Mouse (Mus musculus): ENCODE measurements at regions not wholly inside any gene's neighbourhood (a gene's known extent, or its start where the extent isn't known, plus 50 kb on each side); places are given as distances from the start of the nearest gene placed in this dataset.
A peak's percentile ranks its signal among the peaks of the same experiment; 100 is the strongest.

DNA sequence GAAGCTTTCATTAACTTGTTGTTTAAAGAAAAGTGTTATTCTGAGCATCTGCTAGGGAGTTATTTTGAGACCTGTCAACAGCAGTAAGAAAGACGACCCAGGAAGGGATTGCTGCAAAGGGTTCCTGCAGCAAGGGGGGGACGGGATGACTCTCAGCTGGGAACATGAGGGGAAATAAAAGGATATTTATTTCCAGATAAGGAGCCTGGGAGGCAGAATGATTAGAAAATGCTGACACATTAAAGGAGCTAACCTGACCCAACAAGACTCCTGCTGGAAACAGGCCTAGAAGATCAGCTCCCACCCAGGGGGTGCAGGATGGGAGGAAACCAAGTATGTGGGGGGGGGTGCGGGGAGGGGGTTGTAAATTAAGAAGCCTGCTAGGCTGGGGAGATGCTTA is 240.0 kb downstream of the Cd83 start:
- no peak for ATAC-seq (replicated peaks; ENCODE audit: low read depth, poor library complexity, severe bottlenecking)

GRCm38 (mm10) chr13:44026321-44027255 is 242.0 kb downstream of the Cd83 start:
- ATAC-seq (replicated peaks; ENCODE audit: low read depth, poor library complexity, severe bottlenecking) = 0 out of 2 replicates have a peak, but pooled peaks have one; percentile 47

DNA sequence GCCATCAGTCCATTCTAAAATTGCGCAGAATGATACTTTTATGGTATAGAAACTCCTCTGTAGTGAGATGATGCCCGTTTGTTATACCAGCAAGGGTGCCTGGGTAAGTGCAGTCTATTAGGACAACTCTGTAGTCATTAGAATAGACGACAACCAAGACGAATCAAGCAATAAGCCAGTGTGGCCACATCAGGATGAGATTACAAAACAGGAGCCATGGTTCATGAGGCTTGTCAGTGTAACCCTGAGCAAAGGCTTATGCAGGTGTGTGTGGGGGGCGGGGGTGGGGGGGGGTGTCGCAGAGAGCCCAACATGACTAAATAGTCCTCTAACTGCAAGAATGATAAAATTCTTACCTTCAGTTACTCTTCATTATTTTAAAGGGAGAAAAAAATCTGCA is 243.5 kb downstream of the Cd83 start:
- no peak for ATAC-seq (replicated peaks; ENCODE audit: low read depth, poor library complexity, severe bottlenecking)

DNA sequence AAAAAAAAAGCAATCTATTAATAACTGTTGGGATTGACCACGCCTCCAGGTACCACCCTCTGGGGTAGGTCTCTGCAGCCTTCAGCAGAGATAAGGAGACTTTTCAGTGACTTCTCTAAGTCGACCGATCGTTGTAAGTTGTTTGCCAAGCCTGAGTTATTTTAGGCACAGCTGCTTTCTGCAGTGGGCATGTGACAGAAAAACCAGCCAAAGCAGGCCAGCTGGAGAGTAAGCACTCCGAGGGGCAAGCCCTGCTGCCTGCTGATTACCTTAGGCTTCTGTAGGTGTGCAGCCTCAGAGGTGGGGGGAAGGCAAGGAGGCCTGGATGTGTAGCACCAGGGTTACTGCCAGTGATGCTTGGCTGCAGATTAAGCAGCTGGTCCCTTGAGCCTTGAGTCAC is 246.0 kb downstream of the Cd83 start:
- 0 out of 2 replicates have a peak, but pooled peaks have one; percentile 13 for ATAC-seq (replicated peaks; ENCODE audit: low read depth, poor library complexity, severe bottlenecking)

DNA sequence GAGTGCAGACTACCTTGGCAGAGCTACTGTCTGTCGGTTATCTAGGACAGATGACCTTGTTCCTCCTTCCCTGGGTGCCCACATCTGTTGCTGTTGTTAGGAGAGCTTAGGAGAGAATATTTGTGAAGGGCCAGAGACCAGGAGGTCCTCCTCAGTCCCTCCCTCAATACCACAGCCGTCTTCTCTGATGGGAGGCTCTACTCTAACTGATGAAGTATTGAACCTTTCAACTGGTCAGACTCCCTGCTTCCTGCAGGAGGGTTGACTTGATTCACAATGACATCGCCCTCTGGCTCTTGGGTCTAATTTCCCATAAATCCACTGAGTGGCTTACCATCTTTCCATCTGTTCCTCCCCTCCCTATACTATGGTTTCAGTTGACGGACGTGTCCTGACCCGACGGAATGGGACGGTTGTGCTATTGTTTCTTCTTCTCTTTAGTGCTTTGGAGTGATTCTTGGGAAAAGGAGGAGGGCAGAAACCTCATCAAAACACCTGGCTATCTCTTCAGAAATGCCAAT is 253.3 kb downstream of the Cd83 start:
- ATAC-seq (replicated peaks; ENCODE audit: low read depth, poor library complexity, severe bottlenecking) = no peak

DNA sequence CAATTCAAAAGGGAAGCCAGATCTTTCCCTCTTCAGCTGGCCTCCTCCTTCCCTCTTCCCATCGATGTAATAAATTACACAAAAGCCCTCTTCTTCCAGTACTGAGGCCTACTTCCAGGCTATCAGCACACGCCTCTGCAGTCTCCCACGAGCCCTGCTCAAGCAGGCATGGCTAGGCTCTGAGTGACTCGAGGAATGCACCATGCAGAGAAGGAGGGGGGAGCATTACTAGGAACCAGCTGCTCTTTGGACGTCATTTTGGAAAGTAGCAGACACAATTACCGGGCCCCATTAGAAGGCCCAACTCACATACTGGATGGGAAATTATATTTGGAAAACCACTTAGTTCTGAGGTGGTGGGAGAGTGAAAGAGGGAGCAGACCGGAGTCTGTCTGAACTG is 253.7 kb downstream of the Cd83 start:
- no peak for ATAC-seq (replicated peaks; ENCODE audit: low read depth, poor library complexity, severe bottlenecking)

DNA sequence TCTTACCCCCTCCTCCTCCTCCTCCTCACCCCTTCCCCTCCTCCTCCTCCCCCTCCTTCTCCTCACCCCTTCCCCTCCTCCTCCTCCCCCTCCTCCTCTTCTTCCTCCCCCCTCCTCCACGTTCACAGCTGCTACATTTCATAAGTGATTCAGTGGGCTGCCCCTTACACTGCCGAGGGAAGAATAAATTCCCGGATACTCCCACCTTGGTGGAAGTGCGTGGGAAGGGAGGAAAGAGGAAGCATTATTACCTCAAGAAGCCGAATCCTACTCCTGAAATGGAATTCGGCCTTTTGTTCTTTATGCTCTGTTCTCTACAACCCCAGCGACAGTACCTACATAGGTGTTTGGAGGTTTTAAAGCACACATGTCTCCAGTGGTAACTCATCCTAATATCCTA is 256.1 kb downstream of the Cd83 start:
- no peak for ATAC-seq (replicated peaks; ENCODE audit: low read depth, poor library complexity, severe bottlenecking)

DNA sequence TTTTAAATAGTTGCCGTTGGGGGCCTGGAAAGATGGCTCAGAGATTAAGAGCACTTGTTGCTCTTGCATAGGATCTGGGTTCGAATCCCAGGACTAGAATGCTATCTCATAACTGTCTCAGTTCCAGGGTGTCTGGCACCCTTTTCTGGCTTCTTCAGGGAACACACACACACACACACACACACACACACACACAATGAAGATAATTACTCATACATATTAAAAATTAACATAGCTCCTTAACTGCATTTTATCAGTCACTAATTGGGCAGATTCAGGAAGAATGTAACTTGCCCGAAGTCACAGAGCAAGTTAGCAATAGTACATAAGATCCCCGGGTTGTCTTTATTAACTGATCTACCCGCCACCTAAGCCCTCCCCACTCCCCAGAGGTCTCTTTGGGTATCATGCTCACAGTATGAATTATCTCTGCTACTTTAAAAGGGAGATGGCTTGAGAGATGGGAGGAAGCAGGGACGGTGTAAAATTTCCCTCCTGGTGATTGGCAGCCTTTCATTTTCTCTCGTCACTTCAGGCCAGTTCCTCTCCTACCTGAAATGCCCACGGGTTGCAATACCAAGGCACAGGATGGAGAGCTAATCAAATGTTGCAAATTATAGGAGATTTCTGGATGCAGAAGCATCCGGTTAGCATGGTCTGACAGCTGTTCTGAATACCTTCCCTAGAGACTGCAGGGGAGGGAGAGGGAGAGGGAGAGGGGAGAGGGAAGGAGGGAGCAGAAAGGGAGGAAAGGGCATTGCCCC is 258.3 kb downstream of the Cd83 start:
- no peak for ATAC-seq (replicated peaks; ENCODE audit: low read depth, poor library complexity, severe bottlenecking)

DNA sequence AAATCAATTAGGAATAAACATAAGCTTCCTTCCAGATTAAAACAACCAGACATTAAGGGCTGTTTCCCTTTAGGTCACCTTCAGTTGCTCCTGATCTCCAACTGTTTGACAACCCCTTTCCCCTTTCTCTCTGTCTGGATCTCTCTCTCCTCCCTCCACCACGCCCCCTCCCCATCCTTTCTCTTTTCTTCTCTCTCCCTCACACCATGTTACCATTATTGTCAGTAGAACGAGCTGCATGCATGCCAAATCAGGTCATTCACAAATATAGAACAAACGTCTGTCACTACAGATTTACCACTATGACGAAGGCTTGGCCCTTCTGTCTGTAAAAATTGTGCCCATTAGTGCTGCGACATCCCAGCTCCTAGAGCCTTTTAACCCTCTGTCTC is 258.9 kb downstream of the Cd83 start:
- no peak for ATAC-seq (replicated peaks; ENCODE audit: low read depth, poor library complexity, severe bottlenecking)

DNA sequence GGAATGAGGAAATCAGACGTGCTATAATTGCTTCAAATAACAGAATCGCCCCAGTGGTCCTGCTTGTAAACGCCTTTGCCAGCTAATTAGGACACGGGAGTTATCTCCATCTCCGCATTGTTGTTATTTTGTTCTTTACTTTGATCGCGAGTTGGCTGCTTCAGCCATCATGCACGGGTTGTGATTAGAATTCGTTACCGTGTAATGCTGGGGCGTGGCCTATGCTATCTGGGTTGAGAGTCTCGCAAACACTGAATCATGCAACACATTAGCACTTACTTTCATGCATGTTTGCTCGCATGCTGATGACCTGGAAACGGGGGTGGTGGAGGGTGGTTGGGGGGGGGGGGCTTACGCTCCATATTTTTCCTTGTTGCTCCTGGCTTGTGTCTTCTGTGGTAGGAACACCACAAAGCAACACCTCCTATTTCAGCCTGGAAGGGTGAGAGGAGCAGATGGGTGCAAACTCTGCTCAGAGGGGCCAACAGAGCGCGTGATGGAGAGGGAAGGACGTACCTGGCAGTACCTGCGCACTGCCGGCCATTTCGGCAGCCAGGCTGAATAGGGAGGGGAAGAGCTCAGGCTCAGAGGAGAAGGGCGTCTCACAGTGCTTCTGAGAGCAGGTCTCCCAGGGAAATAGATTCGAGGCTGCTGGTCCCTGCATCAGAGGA is 260.1 kb downstream of the Cd83 start:
- no peak for ATAC-seq (replicated peaks; ENCODE audit: low read depth, poor library complexity, severe bottlenecking)

DNA sequence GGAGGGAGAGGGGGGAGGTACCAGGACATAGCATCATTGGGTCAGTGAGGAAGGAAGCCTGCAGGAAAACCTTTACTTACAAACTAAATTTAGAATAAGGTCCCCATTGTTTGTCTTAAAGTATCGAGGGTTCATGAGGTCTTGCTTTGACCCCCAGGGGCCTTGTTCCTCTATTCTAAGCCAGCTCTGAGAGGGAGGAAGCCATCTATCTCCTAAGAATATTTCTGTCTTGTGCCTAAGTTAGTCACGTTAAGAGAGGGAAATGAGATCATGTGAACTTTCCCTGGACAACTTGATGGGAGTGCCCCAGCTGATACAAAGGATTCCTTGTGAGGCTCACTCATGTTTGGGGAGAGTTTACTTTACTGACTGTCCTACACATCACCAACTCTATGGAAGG is 261.9 kb downstream of the Cd83 start:
- no peak for ATAC-seq (replicated peaks; ENCODE audit: low read depth, poor library complexity, severe bottlenecking)

GRCm38 (mm10) chr13:44054157-44054556 is 269.6 kb downstream of the Cd83 start:
- no peak for ATAC-seq (replicated peaks; ENCODE audit: low read depth, poor library complexity, severe bottlenecking)

DNA sequence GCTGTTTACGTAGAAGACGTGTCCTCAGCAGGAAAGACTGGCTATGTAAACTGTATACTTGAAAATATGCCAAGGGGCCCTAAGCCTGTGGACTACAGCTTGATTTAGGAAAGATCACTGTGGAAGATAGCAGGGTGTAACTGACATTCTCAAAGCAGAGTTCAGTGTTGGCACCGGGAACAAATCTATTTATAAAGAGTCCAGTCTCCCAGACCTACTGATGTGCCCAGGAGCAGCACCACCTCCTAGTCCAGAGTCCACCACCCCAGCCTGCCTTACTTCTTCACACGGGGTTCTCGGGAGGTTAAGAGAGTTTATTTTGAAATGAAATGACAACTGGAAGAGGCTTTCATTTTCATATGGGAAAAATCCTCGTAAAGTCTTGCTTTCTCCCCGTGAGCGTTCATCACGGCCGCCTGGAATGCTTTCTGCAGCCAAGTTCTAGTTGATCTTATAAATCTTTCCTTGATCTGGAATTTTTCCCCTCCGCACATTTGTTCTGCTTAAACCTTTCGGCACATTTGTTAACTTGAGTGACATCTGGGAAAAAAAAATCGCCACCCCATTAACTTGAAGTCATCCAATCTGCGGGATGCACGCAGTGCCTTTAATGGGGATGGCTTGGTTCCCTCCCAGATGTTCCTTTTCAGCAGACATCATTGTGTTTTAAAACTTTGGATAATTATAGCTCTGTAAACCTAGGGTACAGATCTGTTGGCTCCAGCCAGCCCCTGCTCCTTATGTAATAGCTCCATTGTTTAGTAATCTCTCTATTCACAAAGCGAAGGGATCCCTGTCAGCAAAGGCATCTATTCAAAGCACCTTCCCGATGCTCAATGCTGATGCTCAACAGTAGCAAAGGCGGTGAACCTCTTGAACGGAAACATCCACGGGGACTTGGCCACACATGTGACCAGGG is 271.3 kb downstream of the Cd83 start:
- ATAC-seq (replicated peaks; ENCODE audit: low read depth, poor library complexity, severe bottlenecking) = no peak

- ATAC-seq (replicated peaks; ENCODE audit: low read depth, poor library complexity, severe bottlenecking) = no peak
Observed at GRCm38 (mm10) chr13:44056716-44057115, 272.1 kb downstream of the Cd83 start.

- no peak for ATAC-seq (replicated peaks; ENCODE audit: low read depth, poor library complexity, severe bottlenecking)
Observed at GRCm38 (mm10) chr13:44057542-44057941, 273.0 kb downstream of the Cd83 start.

DNA sequence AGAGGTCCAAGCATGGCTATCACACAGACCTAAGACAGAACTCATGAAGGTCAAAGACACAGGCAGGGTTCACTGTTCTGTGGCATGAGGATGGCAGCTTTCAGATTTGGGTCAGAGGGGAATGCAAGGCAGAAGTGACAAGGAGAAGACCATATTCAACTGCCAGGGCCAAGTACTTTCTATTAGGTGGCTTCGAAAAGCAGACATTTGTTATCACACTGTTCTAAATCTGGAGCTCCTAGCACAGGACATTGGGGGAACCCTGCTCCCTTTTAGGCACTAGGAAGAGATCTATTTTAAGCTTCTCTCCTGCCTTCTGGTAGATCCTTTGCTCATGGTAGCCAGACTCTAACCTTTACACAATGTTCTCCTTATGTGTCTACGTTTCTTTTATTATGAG is 273.7 kb downstream of the Cd83 start:
- no peak for ATAC-seq (replicated peaks; ENCODE audit: low read depth, poor library complexity, severe bottlenecking)

- ATAC-seq (replicated peaks; ENCODE audit: low read depth, poor library complexity, severe bottlenecking) = peak; percentile 65
Observed at GRCm38 (mm10) chr13:44059436-44059835, 274.9 kb downstream of the Cd83 start.

DNA sequence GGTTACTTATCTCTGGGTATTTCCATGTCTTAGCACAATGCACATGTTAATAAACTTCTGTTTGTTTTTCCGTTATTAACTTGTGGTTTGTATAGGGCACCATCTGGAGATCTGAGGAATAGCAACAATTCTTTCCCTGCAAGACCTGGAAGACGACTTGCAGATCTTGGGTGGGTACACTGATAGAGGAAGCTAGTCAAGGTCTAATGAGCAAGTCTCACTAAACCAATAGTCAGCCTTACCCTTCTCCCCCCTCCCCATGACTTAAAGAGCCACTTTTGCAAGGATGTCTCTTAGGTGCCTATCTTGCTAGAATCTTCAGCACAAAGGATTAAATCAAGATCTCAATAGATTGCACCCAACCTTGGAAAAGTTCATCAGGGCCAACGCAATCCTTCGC is 276.7 kb downstream of the Cd83 start:
- ATAC-seq (replicated peaks; ENCODE audit: low read depth, poor library complexity, severe bottlenecking) = no peak

- peak; percentile 24; the same call in 1 of the 2 replicates for ATAC-seq (replicated peaks; ENCODE audit: low read depth, poor library complexity, severe bottlenecking)
Observed at GRCm38 (mm10) chr13:44061721-44062300, 277.2 kb downstream of the Cd83 start.
